Mouse (Mus musculus): ENCODE data around the gene Aspdh. TPM values are rescaled to one million over a fixed set of nuclear protein-coding genes. Genes with fewer than 3 reads are reported as not detected.
A peak's percentile ranks its signal among the peaks of the same experiment; 100 is the strongest.

Aspdh gene
- polyA plus RNA-seq, 1 experiment from 2014 or later, result 0.28 TPM

- peaks cover 14% of the 10 kb centered on the region for H3K36me3 ChIP-seq (ENCODE audit: insufficient read depth)
- no peak overlapping the region for H3K4me3 ChIP-seq (ENCODE audit: low read depth, low read length)
- no peak overlapping the region for H3K4me2 ChIP-seq
- TF ChIP-seq CTCF (IDR thresholded peaks at IDR 0.05; ENCODE audit: low read depth), result peak; percentile 99
- no peaks in the 10 kb centered on the region for H3K27me3 ChIP-seq (ENCODE audit: insufficient read depth, low read length)
- ATAC-seq (ENCODE audit: insufficient read depth), result peak; percentile 65; the same call in 1 of the 2 replicates
- no peaks in the 10 kb centered on the region for H3K9me3 ChIP-seq (ENCODE audit: low read depth, low read length)
- peak; percentile 91 for DNase-seq
- H3K27ac ChIP-seq (ENCODE audit: low read depth), result no peak overlapping the region
- H3K4me1 ChIP-seq (ENCODE audit: insufficient read depth), result no peaks in the 10 kb centered on the region
- WGBS, result 38% methylated on average over 5 of the region's 5 CpGs
- no peak overlapping the region for H3K9ac ChIP-seq
These were observed 19.8 kb downstream of the Aspdh start for GRCm38 (mm10) chr7:44484841-44485571.

- WGBS, result 60% methylated on average over 7 of the region's 7 CpGs
These were observed 20.5 kb downstream of the Aspdh start for GRCm38 (mm10) chr7:44485572-44486195.

GRCm38 (mm10) chr7:44486927-44487575 lies 21.9 kb downstream of the Aspdh start:
- ATAC-seq (ENCODE audit: insufficient read depth) (no peak), DNase-seq (no peak)
- Histone ChIP-seq H3K27me3 (ENCODE audit: insufficient read depth, low read length) (no peaks in the 10 kb centered on the region), H3K4me2 (no peak overlapping the region), H3K27ac (ENCODE audit: low read depth) (no peak overlapping the region), H3K9ac (no peak overlapping the region), H3K36me3 (ENCODE audit: insufficient read depth) (peaks cover 34% of the 10 kb centered on the region), H3K9me3 (ENCODE audit: low read depth, low read length) (no peaks in the 10 kb centered on the region), H3K4me3 (ENCODE audit: low read depth, low read length) (no peak overlapping the region), H3K4me1 (ENCODE audit: insufficient read depth) (no peaks in the 10 kb centered on the region)
- TF ChIP-seq CTCF (IDR thresholded peaks at IDR 0.05; ENCODE audit: low read depth), result no peak
- WGBS, result 60% methylated on average over 13 of the region's 13 CpGs

More at GRCm38 (mm10) chr7:44485572-44486195, 20.5 kb downstream of the Aspdh start:
- Histone ChIP-seq H3K36me3 (ENCODE audit: insufficient read depth) (peaks cover 20% of the 10 kb centered on the region), H3K9me3 (ENCODE audit: low read depth, low read length) (no peaks in the 10 kb centered on the region), H3K4me1 (ENCODE audit: insufficient read depth) (no peaks in the 10 kb centered on the region), H3K27me3 (ENCODE audit: insufficient read depth, low read length) (no peaks in the 10 kb centered on the region), H3K27ac (ENCODE audit: low read depth) (no peak overlapping the region), H3K9ac (no peak overlapping the region), H3K4me3 (ENCODE audit: low read depth, low read length) (no peak overlapping the region), H3K4me2 (no peak overlapping the region)
- TF ChIP-seq CTCF (IDR thresholded peaks at IDR 0.05; ENCODE audit: low read depth), result no peak
- ATAC-seq (ENCODE audit: insufficient read depth) (no peak), DNase-seq (no peak)

- H3K9me3 ChIP-seq (ENCODE audit: low read depth, low read length), result no peaks in the 10 kb centered on the region
- H3K27ac ChIP-seq (ENCODE audit: low read depth), result no peak overlapping the region
- H3K27me3 ChIP-seq (ENCODE audit: insufficient read depth, low read length), result no peaks in the 10 kb centered on the region
- no peak overlapping the region for H3K9ac ChIP-seq
- 85% methylated on average over 7 of the region's 7 CpGs for WGBS
- no peak for ATAC-seq (ENCODE audit: insufficient read depth)
- H3K4me3 ChIP-seq (ENCODE audit: low read depth, low read length), result no peak overlapping the region
- no peak overlapping the region for H3K4me2 ChIP-seq
- no peak for TF ChIP-seq CTCF (IDR thresholded peaks at IDR 0.05; ENCODE audit: low read depth)
- H3K36me3 ChIP-seq (ENCODE audit: insufficient read depth), result peaks cover 42% of the 10 kb centered on the region
- no peak for DNase-seq
- no peaks in the 10 kb centered on the region for H3K4me1 ChIP-seq (ENCODE audit: insufficient read depth)
These were observed 22.7 kb downstream of the Aspdh start for GRCm38 (mm10) chr7:44487936-44488335.

GRCm38 (mm10) chr7:44488545-44488944 lies 23.4 kb downstream of the Aspdh start:
- H3K27me3 ChIP-seq (ENCODE audit: insufficient read depth, low read length), result no peaks in the 10 kb centered on the region
- peaks cover 45% of the 10 kb centered on the region for H3K36me3 ChIP-seq (ENCODE audit: insufficient read depth)
- ATAC-seq (ENCODE audit: insufficient read depth), result no peak
- H3K9ac ChIP-seq, result no peak overlapping the region
- 86% methylated on average over 8 of the region's 8 CpGs for WGBS
- no peak overlapping the region for H3K27ac ChIP-seq (ENCODE audit: low read depth)
- no peak for TF ChIP-seq CTCF (IDR thresholded peaks at IDR 0.05; ENCODE audit: low read depth)
- H3K4me2 ChIP-seq, result no peak overlapping the region
- H3K4me1 ChIP-seq (ENCODE audit: insufficient read depth), result no peaks in the 10 kb centered on the region
- no peak for DNase-seq
- H3K9me3 ChIP-seq (ENCODE audit: low read depth, low read length), result no peaks in the 10 kb centered on the region
- no peak overlapping the region for H3K4me3 ChIP-seq (ENCODE audit: low read depth, low read length)

GRCm38 (mm10) chr7:44490281-44490680 lies 25.1 kb downstream of the Aspdh start:
- Histone ChIP-seq H3K4me3 (ENCODE audit: low read depth, low read length) (no peak overlapping the region), H3K36me3 (ENCODE audit: insufficient read depth) (peaks cover 48% of the 10 kb centered on the region), H3K9me3 (ENCODE audit: low read depth, low read length) (no peaks in the 10 kb centered on the region), H3K27ac (ENCODE audit: low read depth) (no peak overlapping the region), H3K9ac (no peak overlapping the region), H3K4me2 (no peak overlapping the region), H3K4me1 (ENCODE audit: insufficient read depth) (peaks cover 2% of the 10 kb centered on the region; the same call in 1 of the 2 replicates), H3K27me3 (ENCODE audit: insufficient read depth, low read length) (no peaks in the 10 kb centered on the region)
- no peak for TF ChIP-seq CTCF (IDR thresholded peaks at IDR 0.05; ENCODE audit: low read depth)
- no peak for ATAC-seq (ENCODE audit: insufficient read depth)
- no peak for DNase-seq
- 89% methylated on average over 4 of the region's 4 CpGs for WGBS

GRCm38 (mm10) chr7:44491391-44491790 lies 26.2 kb downstream of the Aspdh start:
- Histone ChIP-seq H3K27ac (ENCODE audit: low read depth) (no peak overlapping the region), H3K9ac (no peak overlapping the region), H3K4me2 (no peak overlapping the region), H3K9me3 (ENCODE audit: low read depth, low read length) (no peaks in the 10 kb centered on the region), H3K4me3 (ENCODE audit: low read depth, low read length) (no peak overlapping the region), H3K36me3 (ENCODE audit: insufficient read depth) (peaks cover 48% of the 10 kb centered on the region), H3K4me1 (ENCODE audit: insufficient read depth) (peaks cover 7% of the 10 kb centered on the region), H3K27me3 (ENCODE audit: insufficient read depth, low read length) (no peaks in the 10 kb centered on the region)
- ATAC-seq (ENCODE audit: insufficient read depth) (no peak), DNase-seq (no peak)
- 95% methylated on average over 5 of the region's 5 CpGs for WGBS
- no peak for TF ChIP-seq CTCF (IDR thresholded peaks at IDR 0.05; ENCODE audit: low read depth)
